Mouse (Mus musculus): ENCODE data around the gene Cemip.

DNA sequence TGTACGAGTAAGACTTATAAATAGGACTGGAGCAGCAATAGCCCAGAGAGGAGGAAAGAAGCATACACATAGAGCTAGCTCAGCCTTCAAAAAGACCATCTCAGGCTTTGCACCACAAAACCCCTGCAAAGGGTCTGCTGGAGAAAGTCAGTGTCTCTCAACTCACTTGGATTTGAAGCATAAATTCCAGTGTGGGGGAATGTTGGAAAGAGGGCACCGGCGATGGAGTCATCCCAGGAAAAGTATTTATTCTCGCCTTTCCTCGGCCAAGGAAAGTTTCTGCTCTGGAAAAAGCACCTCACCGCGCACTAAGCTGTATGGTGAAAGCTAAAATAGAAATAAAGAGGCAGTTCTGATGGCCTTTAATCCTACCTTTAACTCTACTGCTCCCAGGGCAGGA lies 32.4 kb downstream of the Cemip start:
- TF ChIP-seq POLR2A (IDR thresholded peaks at IDR 0.05; ENCODE audit: low read depth, low read length) = no peak
- no peak for TF ChIP-seq HCFC1 (IDR thresholded peaks at IDR 0.05; ENCODE audit: low read depth, low read length)
- no peak for TF ChIP-seq TBP (conservative IDR thresholded peaks at IDR 0.05; ENCODE audit: low read depth, low read length)
- no peak for TF ChIP-seq POLR2AphosphoS2 (IDR thresholded peaks at IDR 0.05; ENCODE audit: low read depth, low read length)
- no peak for TF ChIP-seq CTCF (conservative IDR thresholded peaks at IDR 0.05 in 1 of 2, IDR thresholded peaks at IDR 0.05 in 1 of 2; ENCODE audit: low read depth in 2 of 2, low read length in 2 of 2)
- no peak for TF ChIP-seq RAD21 (IDR thresholded peaks at IDR 0.05; ENCODE audit: low read depth, low read length)
- TF ChIP-seq UBTF (IDR thresholded peaks at IDR 0.05; ENCODE audit: low read depth, low read length) = no peak
- no peak for TF ChIP-seq ZNF384 (IDR thresholded peaks at IDR 0.05; ENCODE audit: low read depth, low read length)
- TF ChIP-seq CHD2 (IDR thresholded peaks at IDR 0.05; ENCODE audit: low read length) = no peak
- no peak for TF ChIP-seq ZKSCAN1 (IDR thresholded peaks at IDR 0.05; ENCODE audit: borderline replicate concordance, low read depth, low read length)
- no peak for TF ChIP-seq MAFK (IDR thresholded peaks at IDR 0.05; ENCODE audit: insufficient replicate concordance, low read length)
- no peak for TF ChIP-seq MXI1 (IDR thresholded peaks at IDR 0.05; ENCODE audit: low read depth, low read length)
- no peak for TF ChIP-seq TCF12 (IDR thresholded peaks at IDR 0.05; ENCODE audit: low read depth, low read length)
- TF ChIP-seq ZC3H11A (IDR thresholded peaks at IDR 0.05; ENCODE audit: low read depth, low read length) = no peak

All from CH12.LX (cell line).